Mouse (Mus musculus): ENCODE measurements around the gene Tmem259. TPM values are rescaled to one million over a fixed set of nuclear protein-coding genes. Genes with fewer than 3 reads are reported as not detected.

Tmem259 gene
- total RNA-seq, 2 experiments from 2014 or later, result 124 TPM

- H3K4me3 ChIP-seq, result no peak overlapping the region
- DNase-seq (ENCODE audit: low spot score in 2 of 2), result no peak
- TF ChIP-seq CTCF (conservative IDR thresholded peaks at IDR 0.05), result no peak
- no peak overlapping the region for H3K27ac ChIP-seq
These were observed 4.6 kb downstream of the Tmem259 start for GRCm38 (mm10) chr10:79979401-79980155.

- no peak for TF ChIP-seq CTCF (conservative IDR thresholded peaks at IDR 0.05)
- Histone ChIP-seq H3K27ac (no peak overlapping the region), H3K4me3 (no peak overlapping the region)
- DNase-seq (ENCODE audit: low spot score in 2 of 2), result no peak
These were observed 6.1 kb downstream of the Tmem259 start for GRCm38 (mm10) chr10:79978061-79978460.

- H3K4me3 ChIP-seq, result no peak overlapping the region
- no peak for TF ChIP-seq CTCF (conservative IDR thresholded peaks at IDR 0.05)
- DNase-seq (ENCODE audit: low spot score in 2 of 2), result no peak
- no peak overlapping the region for H3K27ac ChIP-seq
These were observed 6.8 kb downstream of the Tmem259 start for GRCm38 (mm10) chr10:79977324-79977723.

- H3K4me3 ChIP-seq, result no peak overlapping the region
- DNase-seq (ENCODE audit: low spot score in 2 of 2), result no peak
- no peak for TF ChIP-seq CTCF (conservative IDR thresholded peaks at IDR 0.05)
- no peak overlapping the region for H3K27ac ChIP-seq
These were observed 7.4 kb downstream of the Tmem259 start for GRCm38 (mm10) chr10:79976722-79977107.

GRCm38 (mm10) chr10:79976071-79976721 is 7.9 kb downstream of the Tmem259 start:
- H3K27ac ChIP-seq, result no peak overlapping the region
- no peak overlapping the region for H3K4me3 ChIP-seq
- TF ChIP-seq CTCF (conservative IDR thresholded peaks at IDR 0.05), result no peak
- DNase-seq (ENCODE audit: low spot score in 2 of 2), result no peak

- no peak for DNase-seq (ENCODE audit: low spot score in 2 of 2)
- no peak overlapping the region for H3K4me3 ChIP-seq
- H3K27ac ChIP-seq, result no peak overlapping the region
- TF ChIP-seq CTCF (conservative IDR thresholded peaks at IDR 0.05), result no peak
These were observed 9.5 kb downstream of the Tmem259 start for GRCm38 (mm10) chr10:79974668-79975067.

- TF ChIP-seq CTCF (conservative IDR thresholded peaks at IDR 0.05), result no peak
- H3K27ac ChIP-seq, result no peak overlapping the region
- no peak for DNase-seq (ENCODE audit: low spot score in 2 of 2)
These were observed 10.0 kb downstream of the Tmem259 start for GRCm38 (mm10) chr10:79974087-79974486.

GRCm38 (mm10) chr10:79972831-79973230 is 11.3 kb downstream of the Tmem259 start:
- no peak for DNase-seq (ENCODE audit: low spot score in 2 of 2)
- TF ChIP-seq CTCF (conservative IDR thresholded peaks at IDR 0.05), result no peak
- Histone ChIP-seq H3K27ac (no peak overlapping the region), H3K4me3 (no peak overlapping the region)

More at GRCm38 (mm10) chr10:79974087-79974486, 10.0 kb downstream of the Tmem259 start:
- no peak overlapping the region for H3K4me3 ChIP-seq

- no peak overlapping the region for H3K27ac ChIP-seq
- H3K4me3 ChIP-seq, result peak overlapping the region; percentile 24; the same call in 1 of the 2 replicates
- no peak for DNase-seq (ENCODE audit: low spot score in 2 of 2)
- no peak for TF ChIP-seq CTCF (conservative IDR thresholded peaks at IDR 0.05)
These were observed 13.0 kb downstream of the Tmem259 start for GRCm38 (mm10) chr10:79971183-79971497.

GRCm38 (mm10) chr10:79970415-79971182 is 13.5 kb downstream of the Tmem259 start, which contains the start of gene Grin3b:
Grin3b (plus strand) TSS chr10:79970715.
- TF ChIP-seq CTCF (conservative IDR thresholded peaks at IDR 0.05), result no peak
- DNase-seq (ENCODE audit: low spot score in 2 of 2), result no peak
- Histone ChIP-seq H3K4me3 (peak within 1 kb of the TSS; percentile 24; the same call in 1 of the 2 replicates), H3K27ac (no peak within 1 kb of the TSS)

GRCm38 (mm10) chr10:79969124-79969568 is 15.0 kb downstream of the Tmem259 start:
- H3K27ac ChIP-seq, result no peak overlapping the region
- no peak overlapping the region for H3K4me3 ChIP-seq
- TF ChIP-seq CTCF (conservative IDR thresholded peaks at IDR 0.05), result peak; percentile 50
- DNase-seq (ENCODE audit: low spot score in 2 of 2), result no peak

GRCm38 (mm10) chr10:79968181-79968580 is 15.9 kb downstream of the Tmem259 start:
- DNase-seq (ENCODE audit: low spot score in 2 of 2), result no peak
- TF ChIP-seq CTCF (conservative IDR thresholded peaks at IDR 0.05), result no peak
- Histone ChIP-seq H3K27ac (no peak overlapping the region), H3K4me3 (no peak overlapping the region)

GRCm38 (mm10) chr10:79966886-79967400 is 17.2 kb downstream of the Tmem259 start:
- no peak for TF ChIP-seq CTCF (conservative IDR thresholded peaks at IDR 0.05)
- Histone ChIP-seq H3K4me3 (no peak overlapping the region), H3K27ac (no peak overlapping the region)
- no peak for DNase-seq (ENCODE audit: low spot score in 2 of 2)

All from layer of hippocampus, adult 2 months (tissue).